Mouse (Mus musculus) C2C12 (cell line): ENCODE measurements around the gene Tmem51. TPM values are rescaled to one million over a fixed set of nuclear protein-coding genes. Genes with fewer than 3 reads are reported as not detected.

Source experiments
- H3K27me3 ChIP-seq: one replicate; pipeline ENCODE4 v1.6.1; 2011; ENCODE audit not compliant: control insufficient read depth, insufficient read depth, insufficient read length
- H3K36me3 ChIP-seq: one replicate; pipeline ENCODE4 v1.6.1; 2011; ENCODE audit not compliant: control insufficient read depth, insufficient read depth
- H3K4me3 ChIP-seq: one replicate; pipeline ENCODE4 v1.5.1; 2011; ENCODE audit warnings: mild to moderate bottlenecking, control low read depth; ENCODE audit not compliant: poor library complexity, insufficient read depth, severe bottlenecking
- H3K79me2 ChIP-seq: one replicate; pipeline ENCODE4 v1.6.1; 2011; ENCODE audit not compliant: control insufficient read depth, insufficient read depth
- H3K79me3 ChIP-seq: one replicate; pipeline ENCODE4 v1.6.1; 2011; ENCODE audit warnings: low read depth, control low read depth
- H3ac ChIP-seq: one replicate; pipeline ENCODE3; 2011; ENCODE audit warnings: low read depth; ENCODE audit not compliant: control insufficient read depth, insufficient read length
- CEBPB ChIP-seq: IDR thresholded peaks from one replicate; pipeline ENCODE4 v1.6.1; 2011; ENCODE audit warnings: low read depth, mild to moderate bottlenecking, control low read depth, moderate library complexity
- CTCF ChIP-seq: IDR thresholded peaks from one replicate; pipeline ENCODE4 v1.5.1; 2011; ENCODE audit not compliant: control insufficient read depth, insufficient read depth, insufficient read length
- FOSL1 ChIP-seq: IDR thresholded peaks from one replicate; pipeline ENCODE4 v1.8.0; 2011; ENCODE audit warnings: mild to moderate bottlenecking, low read length; ENCODE audit not compliant: poor library complexity, insufficient read depth, severe bottlenecking
- MAX ChIP-seq: IDR thresholded peaks from one replicate; pipeline ENCODE4 v1.6.1; 2011; ENCODE audit warnings: mild to moderate bottlenecking, control low read depth
- MYOD1 ChIP-seq: IDR thresholded peaks from one replicate; pipeline ENCODE4 v1.6.1; 2011; ENCODE audit warnings: low read depth; ENCODE audit not compliant: control insufficient read depth, insufficient read length
- MYOG ChIP-seq: IDR thresholded peaks from one replicate; pipeline ENCODE4 v1.6.1; 2011; ENCODE audit not compliant: control insufficient read depth, insufficient read length; ENCODE audit errors: extremely low read depth
- USF1 ChIP-seq: IDR thresholded peaks from one replicate; pipeline ENCODE4 v1.6.1; 2011; ENCODE audit warnings: low read depth, mild to moderate bottlenecking, control low read depth, moderate library complexity
- polyA plus RNA-seq: library from polyadenylated mRNA; unstranded; fragments of >200 nt; fragmentation: generic; extraction: Trizol; gene quantifications from one replicate; pipeline ENCODE4 v1.2.1, GENCODE M21; 2012; ENCODE audit warnings: missing spikeins

Gene Tmem51
- polyA plus RNA-seq, 1 experiment = not detected

- peaks cover 7% of the 10 kb centered on the region for H3K27me3 ChIP-seq
- H3K79me2 ChIP-seq = no peaks in the 10 kb centered on the region
- no peak overlapping the region for H3ac ChIP-seq
- H3K4me3 ChIP-seq = no peak overlapping the region
- H3K36me3 ChIP-seq = no peaks in the 10 kb centered on the region
- H3K79me3 ChIP-seq = no peaks in the 10 kb centered on the region
- TF ChIP-seq MYOG = no peak
- TF ChIP-seq USF1 = no peak
- TF ChIP-seq CTCF = no peak
- TF ChIP-seq CEBPB = no peak
- no peak for TF ChIP-seq MYOD1
- TF ChIP-seq MAX = no peak
- no peak for TF ChIP-seq FOSL1
Observed at GRCm38 (mm10) chr4:142017686-142018085, 66.4 kb downstream of the Tmem51 start.

GRCm38 (mm10) chr4:142014659-142015608, 69.2 kb downstream of the Tmem51 start, which contains the start of gene Fhad1:
TSS of gene Fhad1 (minus strand) at chr4:142015082.
- TF ChIP-seq MAX (no peak), CEBPB (no peak), MYOD1 (no peak)
- Histone ChIP-seq H3K36me3 (no peaks in the 10 kb centered on the region), H3K27me3 (peaks cover 11% of the 10 kb centered on the region), H3K4me3 (no peak within 1 kb of the TSS), H3K79me2 (no peaks in the 10 kb centered on the region), H3ac (no peak within 1 kb of the TSS), H3K79me3 (no peaks in the 10 kb centered on the region)

GRCm38 (mm10) chr4:142011236-142011635, 72.9 kb downstream of the Tmem51 start:
- Histone ChIP-seq H3K4me3 (no peak overlapping the region), H3ac (no peak overlapping the region), H3K27me3 (peaks cover 11% of the 10 kb centered on the region), H3K79me3 (no peaks in the 10 kb centered on the region), H3K36me3 (no peaks in the 10 kb centered on the region), H3K79me2 (no peaks in the 10 kb centered on the region)
- no peak for TF ChIP-seq MYOD1
- TF ChIP-seq USF1 = no peak

GRCm38 (mm10) chr4:142010441-142010840, 73.7 kb downstream of the Tmem51 start:
- Histone ChIP-seq H3K4me3 (no peak overlapping the region), H3ac (no peak overlapping the region), H3K36me3 (no peaks in the 10 kb centered on the region), H3K79me3 (no peaks in the 10 kb centered on the region), H3K27me3 (peaks cover 11% of the 10 kb centered on the region), H3K79me2 (no peaks in the 10 kb centered on the region)
- no peak for TF ChIP-seq FOSL1
- no peak for TF ChIP-seq MYOG
- no peak for TF ChIP-seq USF1
- no peak for TF ChIP-seq CEBPB
- no peak for TF ChIP-seq CTCF

GRCm38 (mm10) chr4:142008206-142008605, 75.9 kb downstream of the Tmem51 start:
- Histone ChIP-seq H3K4me3 (no peak overlapping the region), H3K36me3 (no peaks in the 10 kb centered on the region), H3K79me2 (no peaks in the 10 kb centered on the region), H3K27me3 (peaks cover 4% of the 10 kb centered on the region), H3ac (no peak overlapping the region), H3K79me3 (no peaks in the 10 kb centered on the region)
- TF ChIP-seq CEBPB (no peak), MAX (no peak), MYOG (no peak), CTCF (no peak), MYOD1 (no peak), FOSL1 (no peak), USF1 (no peak)

GRCm38 (mm10) chr4:142000581-142000980, 83.5 kb downstream of the Tmem51 start:
- no peak for TF ChIP-seq FOSL1
- TF ChIP-seq MYOD1 = no peak
- no peak for TF ChIP-seq CTCF
- TF ChIP-seq MYOG = no peak
- no peak for TF ChIP-seq MAX
- TF ChIP-seq CEBPB = no peak
- TF ChIP-seq USF1 = no peak
- Histone ChIP-seq H3K36me3 (no peaks in the 10 kb centered on the region), H3ac (no peak overlapping the region)

More at GRCm38 (mm10) chr4:142000581-142000980, 83.5 kb downstream of the Tmem51 start:
- Histone ChIP-seq H3K27me3 (no peaks in the 10 kb centered on the region), H3K4me3 (no peak overlapping the region), H3K79me2 (no peaks in the 10 kb centered on the region), H3K79me3 (no peaks in the 10 kb centered on the region)
